Mouse (Mus musculus): ENCODE results near the gene Adrm1.

Gene Adrm1

GRCm38 (mm10) chr2:180219145-180219943 lies 48.1 kb downstream of the Adrm1 start:
- no peak for DNase-seq (ENCODE audit: low spot score)

GRCm38 (mm10) chr2:180220165-180220564 lies 48.9 kb downstream of the Adrm1 start:
- no peak for DNase-seq (ENCODE audit: low spot score)

- DNase-seq (ENCODE audit: low spot score): no peak
Observed at GRCm38 (mm10) chr2:180221051-180221450, 49.8 kb downstream of the Adrm1 start.

GRCm38 (mm10) chr2:180222250-180222649 lies 51.0 kb downstream of the Adrm1 start:
- no peak for DNase-seq (ENCODE audit: low spot score)

- DNase-seq (ENCODE audit: low spot score): no peak
Observed at GRCm38 (mm10) chr2:180224647-180225043, 53.4 kb downstream of the Adrm1 start.

GRCm38 (mm10) chr2:180225044-180225761 lies 53.9 kb downstream of the Adrm1 start:
- DNase-seq (ENCODE audit: low spot score): no peak

All from c-Kit-positive CD71-positive TER-119-positive erythroid progenitor cells, embryonic 14.5 days (primary cell).